Mouse (Mus musculus) embryonic facial prominence, embryonic 10.5 days (tissue): ENCODE measurements around the gene Tbcd. TPM values are rescaled to one million over a fixed set of nuclear protein-coding genes. Genes with fewer than 3 reads are reported as not detected.

Experiments
- DNase-seq: peaks from one replicate; pipeline ENCODE4 v3.0.0-alpha.2; 2017; ENCODE audit warnings: low spot score
- H3K27ac ChIP-seq: fragments of 300-500 bp; sonication (generic); replicated peaks from 2 replicates; pipeline ENCODE4 v1.5.1; 2016; ENCODE audit warnings: mild to moderate bottlenecking
- H3K27me3 ChIP-seq: fragments of 300-500 bp; sonication (generic); replicated peaks from 2 replicates; pipeline ENCODE4 v1.6.1; 2016; ENCODE audit warnings: low read depth, mild to moderate bottlenecking; ENCODE audit not compliant: poor library complexity, severe bottlenecking
- H3K36me3 ChIP-seq: fragments of 300-500 bp; sonication (generic); replicated peaks from 2 replicates; pipeline ENCODE4 v1.6.1; 2016; ENCODE audit warnings: mild to moderate bottlenecking, moderate library complexity
- H3K4me1 ChIP-seq: fragments of 300-500 bp; sonication (generic); 2 replicates; pipeline ENCODE4 v1.6.1; 2016
- H3K4me3 ChIP-seq: fragments of 300-500 bp; sonication (generic); 2 replicates; pipeline ENCODE4 v1.5.1; 2016; ENCODE audit warnings: mild to moderate bottlenecking, moderate library complexity
- H3K9me3 ChIP-seq: fragments of 300-500 bp; sonication (generic); 2 replicates; pipeline ENCODE4 v1.6.1; 2016; ENCODE audit warnings: mild to moderate bottlenecking
- WGBS: fragments of 180-500 bp; shearing (Covaris S2); methylation state at CpG from one replicate; pipeline ENCODE4 v1.1.7; 2016; 5-methylcytosine and 5-hydroxymethylcytosine counted together
- polyA plus RNA-seq: library from polyadenylated mRNA; unstranded; fragments of >200 nt; fragmentation: Nextera tagmentation; extraction: Ambion mirVana; gene quantifications from 2 replicates; pipeline ENCODE4 v1.2.1, GENCODE M21; 2016

Gene Tbcd
- polyA plus RNA-seq, 1 experiment from 2014 or later: 55.0 TPM

DNA sequence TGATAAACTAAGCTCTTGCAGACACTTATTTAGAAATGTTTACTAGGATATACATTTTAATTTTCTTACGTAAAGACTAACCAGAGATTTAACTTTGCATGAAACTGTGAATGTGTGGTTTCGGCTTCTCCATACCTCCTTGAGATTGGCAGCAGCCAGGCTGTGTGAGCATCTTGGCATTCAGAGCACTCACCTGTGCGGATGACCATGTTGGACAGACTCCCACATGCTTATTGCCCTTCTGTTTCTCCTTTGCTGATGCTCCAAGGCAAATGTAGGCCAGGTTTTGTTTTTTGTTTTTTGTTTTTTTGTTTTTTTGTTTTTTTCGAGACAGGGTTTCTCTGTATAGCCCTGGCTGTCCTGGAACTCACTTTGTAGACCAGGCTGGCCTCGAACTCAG is 111.6 kb downstream of the Tbcd start:
- no peaks in the 10 kb centered on the region for H3K9me3 ChIP-seq
- 94% methylated on average over 5 of the region's 5 CpGs for WGBS
- no peak overlapping the region for H3K27ac ChIP-seq
- peaks cover 15% of the 10 kb centered on the region; the same call in 1 of the 2 replicates for H3K36me3 ChIP-seq
- DNase-seq: no peak
- H3K4me1 ChIP-seq: no peaks in the 10 kb centered on the region
- H3K4me3 ChIP-seq: no peak overlapping the region
- H3K27me3 ChIP-seq: no peaks in the 10 kb centered on the region

DNA sequence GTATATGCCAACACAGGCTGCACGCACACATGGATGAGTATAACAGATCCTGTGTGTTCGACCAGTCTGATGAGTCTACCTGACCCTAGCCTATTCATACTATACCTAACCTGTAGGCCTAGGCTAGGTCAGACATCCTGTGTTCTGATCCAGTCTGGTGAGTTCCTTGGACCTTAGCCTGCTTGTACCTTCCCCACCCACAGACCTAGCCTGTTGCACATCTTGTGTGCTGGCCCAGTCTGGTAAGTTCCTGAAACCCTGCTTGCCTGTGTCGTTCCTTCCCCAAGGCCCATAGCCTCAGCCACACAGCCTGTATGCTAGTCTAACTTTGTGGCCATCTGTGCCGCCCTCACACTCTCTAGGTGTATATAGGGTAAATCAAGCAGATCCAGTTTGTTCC is 112.5 kb downstream of the Tbcd start:
- no peaks in the 10 kb centered on the region for H3K27me3 ChIP-seq
- no peak overlapping the region for H3K27ac ChIP-seq
- no peaks in the 10 kb centered on the region for H3K9me3 ChIP-seq
- H3K36me3 ChIP-seq: peaks cover 11% of the 10 kb centered on the region; the same call in 1 of the 2 replicates
- DNase-seq: no peak
- no peak overlapping the region for H3K4me3 ChIP-seq
- no peaks in the 10 kb centered on the region for H3K4me1 ChIP-seq
- 93% methylated on average over 4 of the region's 4 CpGs for WGBS

DNA sequence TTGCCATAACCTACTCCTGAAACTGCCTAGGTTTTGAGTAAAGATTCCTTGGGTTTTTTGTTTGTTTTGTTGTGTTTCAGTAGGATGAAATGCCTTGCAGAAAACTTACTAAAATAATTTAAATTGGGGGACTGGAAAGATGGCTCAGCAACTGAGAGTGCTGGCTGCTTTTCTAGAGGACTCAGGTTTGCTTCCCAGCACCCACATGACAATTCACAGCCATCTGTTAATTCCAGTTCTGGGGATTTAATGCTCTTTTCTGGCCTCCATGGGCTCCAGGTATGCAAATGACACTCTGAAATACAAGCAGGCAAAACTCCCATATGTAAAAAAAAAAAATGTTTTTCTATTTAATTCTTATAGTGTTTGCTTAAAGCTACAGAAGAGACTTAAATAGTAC is 130.1 kb downstream of the Tbcd start:
- H3K27me3 ChIP-seq: no peaks in the 10 kb centered on the region
- no peaks in the 10 kb centered on the region for H3K4me1 ChIP-seq
- peaks cover 33% of the 10 kb centered on the region for H3K36me3 ChIP-seq
- H3K9me3 ChIP-seq: no peaks in the 10 kb centered on the region
- H3K27ac ChIP-seq: no peak overlapping the region
- no peak for DNase-seq
- no peak overlapping the region for H3K4me3 ChIP-seq

DNA sequence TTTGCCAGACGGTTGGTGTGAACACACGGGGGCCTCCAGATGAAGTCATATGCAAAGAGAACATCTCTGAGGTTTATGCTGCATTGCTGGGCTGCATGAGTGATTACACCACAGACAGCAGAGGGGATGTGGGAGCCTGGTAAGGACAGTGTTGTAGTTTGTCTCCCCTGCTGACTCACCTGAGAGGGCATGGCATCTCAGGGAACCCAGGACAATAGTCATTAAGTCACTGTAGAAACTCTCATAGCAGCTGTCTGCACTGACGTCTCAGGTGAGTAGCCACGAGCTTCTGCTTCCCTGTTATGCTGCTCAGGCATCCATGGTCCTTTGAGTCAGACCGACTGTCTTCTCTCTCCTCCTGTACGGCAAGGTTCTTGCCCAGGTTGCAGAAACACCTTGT is 145.5 kb downstream of the Tbcd start:
- Histone ChIP-seq H3K4me3 (no peak overlapping the region), H3K36me3 (peaks cover 76% of the 10 kb centered on the region), H3K27me3 (no peaks in the 10 kb centered on the region), H3K27ac (no peak overlapping the region), H3K4me1 (no peaks in the 10 kb centered on the region), H3K9me3 (no peaks in the 10 kb centered on the region)
- no peak for DNase-seq
- WGBS: 91% methylated on average over 6 of the region's 6 CpGs

DNA sequence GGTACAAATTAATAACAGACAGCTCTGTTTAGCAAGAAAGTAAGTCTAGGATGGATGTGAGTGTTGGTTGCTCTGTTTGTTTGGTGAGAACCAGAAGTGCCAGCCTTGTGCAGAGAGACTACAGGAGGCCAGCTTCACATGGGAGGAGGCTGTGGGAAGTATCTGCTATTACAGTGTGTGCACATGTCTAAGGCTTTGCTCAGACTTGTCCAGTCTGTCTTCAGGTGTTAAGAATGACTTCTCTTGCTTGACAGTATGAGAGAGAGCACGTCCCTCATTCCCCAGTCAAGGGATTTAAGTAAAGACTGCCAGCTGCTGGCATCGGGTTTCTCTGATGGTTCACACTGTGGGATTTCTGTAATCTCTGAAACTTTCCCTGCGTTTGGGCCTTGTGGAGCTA is 149.7 kb downstream of the Tbcd start:
- Histone ChIP-seq H3K4me3 (no peak overlapping the region), H3K27ac (no peak overlapping the region), H3K4me1 (no peaks in the 10 kb centered on the region), H3K9me3 (no peaks in the 10 kb centered on the region), H3K27me3 (no peaks in the 10 kb centered on the region), H3K36me3 (peaks cover 83% of the 10 kb centered on the region)
- DNase-seq: no peak
- 76% methylated on average over 3 of the region's 3 CpGs for WGBS

DNA sequence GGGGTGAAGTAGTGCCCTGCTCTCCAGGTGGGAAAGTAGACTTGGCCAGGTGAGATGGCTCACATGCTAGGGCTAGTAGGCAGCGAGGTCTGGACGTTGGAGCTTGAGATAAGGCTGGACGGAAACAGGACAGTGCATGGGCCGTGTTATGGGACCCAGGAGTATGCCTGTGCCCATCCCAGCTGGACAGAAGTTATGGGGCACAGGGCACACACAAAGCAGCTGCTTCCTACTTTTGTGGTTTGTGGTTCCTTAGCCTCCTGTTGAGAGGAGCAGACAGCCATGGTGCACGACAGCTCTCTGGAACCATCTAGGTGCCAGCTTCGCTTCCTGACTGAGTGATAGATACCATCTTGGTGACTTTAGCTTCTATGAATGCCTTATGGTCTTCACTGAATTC is 153.9 kb downstream of the Tbcd start:
- 95% methylated on average over 6 of the region's 6 CpGs for WGBS
- H3K9me3 ChIP-seq: no peaks in the 10 kb centered on the region
- no peak for DNase-seq

DNA sequence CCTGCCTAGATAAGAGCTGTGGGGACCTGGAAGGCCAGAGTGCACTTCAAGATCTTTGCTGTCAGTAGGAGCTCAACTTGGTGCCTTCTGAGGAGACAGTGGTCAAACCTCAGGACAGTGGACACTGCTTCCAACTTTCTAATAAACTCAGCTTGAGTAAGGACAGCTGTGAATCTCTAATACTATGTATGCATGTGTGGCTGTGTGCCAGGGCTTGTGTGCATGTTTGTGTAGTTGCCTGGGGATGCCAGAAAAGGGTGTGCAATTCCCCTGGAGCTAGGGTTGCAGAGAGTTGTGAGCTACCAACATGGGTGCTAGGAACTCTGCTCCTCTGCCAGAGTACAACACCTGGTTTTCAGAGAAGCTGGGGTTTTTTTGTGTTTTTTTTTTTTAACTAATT is 159.2 kb downstream of the Tbcd start:
- 0 out of 2 replicates have a peak, but pooled peaks cover 3% of the 10 kb centered on the region for H3K9me3 ChIP-seq
- H3K36me3 ChIP-seq: peaks cover 73% of the 10 kb centered on the region
- no peak for DNase-seq
- H3K27me3 ChIP-seq: no peaks in the 10 kb centered on the region
- no peaks in the 10 kb centered on the region for H3K4me1 ChIP-seq
- H3K4me3 ChIP-seq: no peak overlapping the region
- H3K27ac ChIP-seq: no peak overlapping the region

More for the DNA sequence above, 153.9 kb downstream of the Tbcd start:
- Histone ChIP-seq H3K4me1 (no peaks in the 10 kb centered on the region), H3K36me3 (peaks cover 86% of the 10 kb centered on the region), H3K27ac (no peak overlapping the region), H3K27me3 (no peaks in the 10 kb centered on the region), H3K4me3 (no peak overlapping the region)

DNA sequence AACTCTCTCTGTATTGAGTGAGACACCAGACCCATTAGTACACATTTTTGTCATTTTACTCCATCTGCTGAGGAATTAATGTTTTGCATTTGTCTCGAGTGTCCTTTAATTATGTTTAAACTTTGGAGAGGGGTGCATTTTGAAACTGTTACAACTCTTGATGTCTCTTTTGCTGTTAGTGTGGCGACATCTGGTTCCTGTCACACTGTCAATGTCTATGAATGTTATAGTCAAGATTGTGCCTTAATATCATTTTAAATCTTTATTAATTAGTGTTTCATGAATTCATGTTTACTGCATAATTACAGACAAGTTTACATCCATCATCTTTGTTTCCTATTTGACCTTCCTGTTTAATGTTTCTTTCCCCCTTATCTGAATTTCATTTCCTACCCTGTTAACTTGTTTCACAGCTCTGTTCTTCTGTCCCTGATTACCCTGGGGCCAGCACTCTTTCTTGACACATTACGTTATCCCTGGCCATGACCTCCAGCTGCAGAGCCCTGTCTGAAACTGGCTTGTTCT is 164.3 kb downstream of the Tbcd start:
- 80% methylated on average over 3 of the region's 3 CpGs for WGBS

DNA sequence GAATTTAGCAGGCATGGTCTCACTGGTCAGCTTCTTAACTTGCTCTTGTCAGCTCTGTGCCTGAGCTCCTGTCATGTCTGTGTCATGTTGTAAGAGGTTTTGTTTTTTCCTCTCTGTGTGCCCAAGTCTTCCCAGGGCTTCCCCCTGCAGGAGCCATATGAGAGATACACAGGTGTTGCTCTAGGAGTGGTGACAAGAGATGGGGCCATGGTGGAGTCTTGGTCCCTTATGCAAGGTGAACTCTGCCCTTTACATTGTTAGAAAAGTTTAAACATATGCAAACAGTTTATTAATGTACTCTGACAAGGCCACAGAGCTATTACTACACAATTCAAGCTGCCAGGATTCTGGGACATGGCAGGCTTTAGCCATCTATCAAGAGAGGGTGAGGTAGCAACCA is 164.8 kb downstream of the Tbcd start:
- DNase-seq: no peak
- Histone ChIP-seq H3K36me3 (peaks cover 79% of the 10 kb centered on the region), H3K27ac (no peak overlapping the region)

More for the DNA sequence above, 164.3 kb downstream of the Tbcd start:
- H3K27ac ChIP-seq: no peak overlapping the region
- H3K4me3 ChIP-seq: no peak overlapping the region
- no peak for DNase-seq
- H3K36me3 ChIP-seq: peaks cover 79% of the 10 kb centered on the region
- H3K9me3 ChIP-seq: 0 out of 2 replicates have a peak, but pooled peaks cover 3% of the 10 kb centered on the region
- no peaks in the 10 kb centered on the region for H3K27me3 ChIP-seq
- H3K4me1 ChIP-seq: no peaks in the 10 kb centered on the region

DNA sequence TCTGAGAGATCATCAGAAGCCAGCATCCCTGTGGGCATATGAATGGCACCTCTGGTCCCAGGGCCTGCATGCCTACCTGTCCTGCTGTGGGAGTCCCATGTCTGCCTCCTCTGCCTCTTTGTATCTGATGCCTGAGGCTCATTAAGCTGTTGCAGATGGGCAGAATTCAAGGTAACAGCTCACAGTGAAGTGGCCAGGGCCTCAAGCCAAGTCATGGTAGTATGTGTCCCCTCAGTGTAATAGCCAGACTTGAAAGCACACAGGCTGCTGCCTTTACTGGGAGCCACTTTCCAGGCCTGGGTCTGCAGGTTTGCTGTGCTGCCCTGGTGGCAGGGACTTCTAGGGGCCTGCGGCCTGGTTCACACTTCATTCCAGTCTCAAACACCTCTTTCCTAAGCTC is 165.6 kb downstream of the Tbcd start:
- DNase-seq: no peak
- WGBS: 92% methylated on average over 1 of the region's 1 CpGs
- Histone ChIP-seq H3K4me3 (no peak overlapping the region), H3K36me3 (peaks cover 85% of the 10 kb centered on the region), H3K9me3 (0 out of 2 replicates have a peak, but pooled peaks cover 3% of the 10 kb centered on the region), H3K4me1 (no peaks in the 10 kb centered on the region), H3K27me3 (no peaks in the 10 kb centered on the region), H3K27ac (no peak overlapping the region)

More for the DNA sequence above, 164.8 kb downstream of the Tbcd start:
- Histone ChIP-seq H3K27me3 (no peaks in the 10 kb centered on the region), H3K4me3 (no peak overlapping the region), H3K4me1 (no peaks in the 10 kb centered on the region), H3K9me3 (0 out of 2 replicates have a peak, but pooled peaks cover 3% of the 10 kb centered on the region)

DNA sequence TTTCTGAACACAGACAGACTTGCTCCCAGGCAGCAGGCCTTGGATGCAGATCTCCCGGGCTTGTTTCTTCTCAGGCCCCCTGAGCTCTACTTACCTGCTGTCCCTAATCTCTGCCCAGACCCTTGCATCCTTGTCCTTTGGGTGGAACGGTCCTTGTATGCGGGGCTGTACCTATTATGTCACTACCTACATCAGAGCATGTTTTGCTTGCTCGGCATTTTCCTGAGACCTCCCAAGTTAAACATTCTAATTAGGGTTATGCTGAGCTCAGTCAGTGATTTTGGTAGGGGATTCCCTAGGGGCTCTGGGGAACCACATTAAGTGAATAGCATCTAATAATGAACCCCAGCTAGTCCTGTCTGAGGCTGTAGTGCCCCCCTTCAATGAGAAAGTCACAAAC is 173.3 kb downstream of the Tbcd start:
- DNase-seq: no peak
- WGBS: 88% methylated on average over 4 of the region's 4 CpGs
- peaks cover 60% of the 10 kb centered on the region for H3K36me3 ChIP-seq
- H3K4me3 ChIP-seq: no peak overlapping the region
- H3K4me1 ChIP-seq: no peaks in the 10 kb centered on the region
- H3K9me3 ChIP-seq: no peaks in the 10 kb centered on the region
- H3K27me3 ChIP-seq: no peaks in the 10 kb centered on the region
- H3K27ac ChIP-seq: no peak overlapping the region

DNA sequence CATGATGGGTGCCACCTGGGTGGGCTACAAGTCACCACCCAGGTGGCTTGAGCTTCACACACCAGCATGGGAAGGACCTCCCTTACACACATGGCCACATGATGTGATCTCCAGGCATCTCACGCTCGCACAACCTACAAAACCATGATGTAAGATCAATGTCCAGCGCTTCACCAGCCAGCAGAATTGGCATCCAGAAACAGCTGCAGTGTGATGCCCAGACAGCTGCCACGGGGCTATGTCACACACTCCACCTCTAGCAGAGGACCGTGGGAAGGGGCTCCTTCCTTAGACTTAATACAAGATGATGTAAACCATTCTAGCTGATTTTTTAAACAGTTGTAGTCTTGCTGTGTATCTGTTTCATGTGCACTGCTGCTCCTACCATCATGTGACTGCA is 175.8 kb downstream of the Tbcd start:
- Histone ChIP-seq H3K9me3 (no peaks in the 10 kb centered on the region), H3K36me3 (peaks cover 44% of the 10 kb centered on the region), H3K4me3 (no peak overlapping the region), H3K27me3 (no peaks in the 10 kb centered on the region), H3K27ac (no peak overlapping the region), H3K4me1 (no peaks in the 10 kb centered on the region)
- no peak for DNase-seq
- WGBS: 91% methylated on average over 5 of the region's 5 CpGs

DNA sequence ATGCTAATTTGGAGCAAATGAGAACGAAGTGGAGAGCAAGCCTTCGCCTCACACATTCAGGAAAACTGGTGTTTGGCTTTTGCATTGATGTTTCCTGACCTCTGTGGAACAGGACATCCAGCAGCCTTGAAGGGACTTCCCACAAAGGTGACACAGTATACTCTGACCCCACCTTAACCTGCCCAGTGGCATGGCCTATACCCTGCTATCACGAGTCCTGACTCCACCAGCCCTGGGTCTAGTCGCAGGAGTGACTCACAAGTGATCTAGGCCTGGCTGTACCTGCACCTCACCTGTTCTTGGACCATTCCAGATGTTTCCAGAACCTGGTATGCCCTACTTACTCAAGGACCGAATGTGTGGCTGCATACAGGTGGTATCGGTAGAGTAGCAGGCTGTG is 177.8 kb downstream of the Tbcd start:
- DNase-seq: no peak
- H3K4me1 ChIP-seq: no peaks in the 10 kb centered on the region
- no peaks in the 10 kb centered on the region for H3K27me3 ChIP-seq
- no peak overlapping the region for H3K4me3 ChIP-seq
- no peak overlapping the region for H3K27ac ChIP-seq
- 95% methylated on average over 6 of the region's 6 CpGs for WGBS
- H3K36me3 ChIP-seq: peaks cover 27% of the 10 kb centered on the region
- no peaks in the 10 kb centered on the region for H3K9me3 ChIP-seq

DNA sequence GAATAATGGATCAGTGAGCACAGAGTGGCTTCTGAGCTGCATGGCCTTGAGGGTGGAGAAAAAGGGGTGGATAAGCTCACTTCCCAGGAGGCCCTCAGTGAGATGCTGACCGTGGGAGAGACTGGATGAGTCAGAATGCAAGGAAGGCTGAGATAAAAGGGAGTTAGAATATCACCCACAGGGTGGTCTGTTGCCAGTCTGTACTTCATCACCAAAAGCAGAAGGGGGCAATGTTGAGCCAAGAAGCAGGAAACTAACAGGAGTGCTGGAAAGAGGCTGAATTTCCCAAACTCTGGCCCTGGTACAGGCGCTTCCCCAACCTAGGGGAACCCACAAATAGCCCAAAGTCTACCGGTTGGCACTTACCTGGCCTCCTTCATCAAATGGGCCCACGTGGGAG is 178.7 kb downstream of the Tbcd start:
- WGBS: 81% methylated on average over 4 of the region's 4 CpGs
- Histone ChIP-seq H3K36me3 (peaks cover 27% of the 10 kb centered on the region), H3K27ac (no peak overlapping the region), H3K9me3 (no peaks in the 10 kb centered on the region), H3K4me1 (no peaks in the 10 kb centered on the region), H3K4me3 (no peak overlapping the region), H3K27me3 (no peaks in the 10 kb centered on the region)
- no peak for DNase-seq
